Mouse (Mus musculus) liver, postnatal 0 days (tissue): Measurements from ENCODE around the gene Pnliprp2.

Source experiments
- CTCF ChIP-seq: sonication (generic); IDR thresholded peaks from 2 replicates; pipeline ENCODE4 v1.5.1; 2016; ENCODE audit warnings: antibody characterized with exemption, low read depth
- EP300 ChIP-seq: IDR thresholded peaks from 2 replicates; pipeline ENCODE4 v1.6.1; 2016; ENCODE audit warnings: antibody characterized with exemption, low read depth, mild to moderate bottlenecking

GRCm38 (mm10) chr19:58810536-58810935 is 51.0 kb downstream of the Pnliprp2 start:
- no peak for TF ChIP-seq CTCF
- TF ChIP-seq EP300, result no peak
